Mouse (Mus musculus): Measurements from ENCODE around the gene Ash1l.

DNA sequence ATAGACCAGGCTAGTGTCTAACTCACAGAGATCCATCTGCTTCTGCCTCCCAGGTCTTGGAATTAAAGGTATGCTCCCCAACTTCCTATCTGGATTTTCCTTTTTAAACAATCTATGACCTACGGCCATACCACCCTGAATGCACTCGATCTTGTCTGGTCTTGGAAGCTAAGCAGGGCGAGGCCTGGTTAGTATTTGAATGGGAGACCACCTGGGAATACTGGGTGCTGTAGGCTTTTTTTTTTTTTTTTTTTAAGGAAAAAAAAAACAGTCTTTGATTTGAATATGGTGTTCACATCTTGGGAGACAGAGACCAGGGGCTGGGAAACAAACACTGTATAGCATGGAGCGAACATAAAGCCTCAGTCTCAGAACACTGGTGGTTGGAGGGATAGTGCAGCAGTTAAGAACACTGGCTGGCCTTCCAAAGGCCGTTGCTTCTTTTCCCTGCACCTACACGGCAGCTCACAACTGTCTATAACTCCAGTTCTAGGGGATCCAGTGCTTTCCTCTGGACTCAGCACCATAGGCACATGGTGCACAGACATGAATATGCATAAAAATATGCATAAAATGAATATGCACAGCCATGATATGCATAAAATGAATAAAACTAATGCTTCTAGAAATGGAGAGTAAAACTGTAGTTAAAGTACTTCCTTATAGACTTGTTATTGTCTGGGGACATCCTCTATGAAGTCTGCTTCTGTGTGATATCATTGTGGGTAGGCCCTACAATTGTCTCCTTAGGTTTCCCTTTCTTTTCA lies 43.8 kb upstream of the Ash1l start:
- TF ChIP-seq EP300 (IDR thresholded peaks at IDR 0.05; ENCODE audit: low read depth) (no peak), CTCF (IDR thresholded peaks at IDR 0.05; ENCODE audit: low read depth) (no peak)

Measured in heart, postnatal 0 days (tissue).